Mouse (Mus musculus) hindbrain, embryonic 14.5 days (tissue): Measurements from ENCODE around the gene Gpx3. TPM values are rescaled to one million over a fixed set of nuclear protein-coding genes. Genes with fewer than 3 reads are reported as not detected.
"Not testable (repeated sequence)": the region's sequence is repeated elsewhere in the genome, so short reads cannot be mapped to it uniquely, and the experiment has no call there.

Experiments used
- ATAC-seq: fragments of 200-750 bp; cut with Nextera tagmentation; 2 replicates; pipeline ENCODE4 v1.8.0; 2017; ENCODE audit warnings: moderate number of reproducible peaks, mild to moderate bottlenecking, moderate TSS enrichment, moderate library complexity; ENCODE audit not compliant: low FRiP score
- DNase-seq: peaks from one replicate; pipeline ENCODE4 v3.0.0-alpha.2; 2015; ENCODE audit warnings: low spot score
- H3K27ac ChIP-seq: fragments of 300-500 bp; sonication (generic); 2 replicates; pipeline ENCODE4 v1.5.1; 2014; ENCODE audit warnings: mild to moderate bottlenecking, moderate library complexity
- H3K27me3 ChIP-seq: fragments of 300-500 bp; sonication (generic); 2 replicates; pipeline ENCODE4 v1.6.1; 2014; ENCODE audit warnings: mild to moderate bottlenecking, low read length, mixed read lengths; ENCODE audit not compliant: control insufficient read depth, insufficient read depth
- H3K36me3 ChIP-seq: fragments of 300-500 bp; sonication (generic); replicated peaks from 2 replicates; pipeline ENCODE4 v1.6.1; 2014; ENCODE audit not compliant: control insufficient read depth, insufficient read depth
- H3K4me1 ChIP-seq: fragments of 300-500 bp; sonication (generic); replicated peaks from 2 replicates; pipeline ENCODE4 v1.6.1; 2014; ENCODE audit warnings: antibody characterized with exemption, low read length, mixed read lengths; ENCODE audit not compliant: control insufficient read depth, insufficient read depth
- H3K4me2 ChIP-seq: fragments of 300-500 bp; sonication (generic); replicated peaks from 2 replicates; pipeline ENCODE4 v1.6.1; 2014; ENCODE audit warnings: mild to moderate bottlenecking, moderate library complexity
- H3K4me3 ChIP-seq: fragments of 300-500 bp; sonication (generic); replicated peaks from 2 replicates; pipeline ENCODE4 v1.5.1; 2014; ENCODE audit warnings: mild to moderate bottlenecking, low read length
- H3K9ac ChIP-seq: fragments of 300-500 bp; sonication (generic); 2 replicates; pipeline ENCODE4 v1.6.1; 2014
- H3K9me3 ChIP-seq: fragments of 300-500 bp; sonication (generic); 2 replicates; pipeline ENCODE4 v1.6.1; 2016; ENCODE audit warnings: low read length; ENCODE audit not compliant: control insufficient read depth
- WGBS: fragments of 180-500 bp; shearing (Covaris S2); extraction: QIAGEN DNeasy Blood & Tissue Kit; methylation state at CpG from one replicate; pipeline ENCODE4 v1.1.7; 2014; 5-methylcytosine and 5-hydroxymethylcytosine counted together
- polyA plus RNA-seq: library from polyadenylated mRNA; unstranded; fragments of >200 nt; fragmentation: Nextera tagmentation; extraction: Ambion mirVana; gene quantifications from 2 replicates; pipeline ENCODE4 v1.2.1, GENCODE M21; 2014

The Gpx3 gene
- 67.6 and 73.6 TPM in 2 replicates for polyA plus RNA-seq

- Histone ChIP-seq H3K4me1 (peaks cover 11% of the 10 kb centered on the region), H3K36me3 (no peaks in the 10 kb centered on the region), H3K9ac (peak within 1 kb of the TSS; percentile 58), H3K27me3 (no peaks in the 10 kb centered on the region; the same call in 1 of the 2 replicates), H3K4me2 (peak within 1 kb of the TSS; percentile 86), H3K9me3 (no peaks in the 10 kb centered on the region), H3K27ac (no peak within 1 kb of the TSS), H3K4me3 (peak within 1 kb of the TSS; percentile 43)
- DNase-seq (peak; percentile 75), ATAC-seq (peak; percentile 88)
- WGBS: 16% methylated on average over 45 of the region's 45 CpGs
Measured at GRCm38 (mm10) chr11:54902333-54903323, at the start of gene Gpx3. TSS of gene Gpx3 (plus strand) at chr11:54902453.

- H3K4me3 ChIP-seq, H3K27me3 ChIP-seq, H3K4me1 ChIP-seq, H3K9me3 ChIP-seq, DNase-seq, H3K27ac ChIP-seq, ATAC-seq, H3K9ac ChIP-seq, H3K36me3 ChIP-seq, H3K4me2 ChIP-seq: not testable (repeated sequence)
- 97% methylated on average over 11 of the region's 12 CpGs for WGBS
Measured at GRCm38 (mm10) chr11:54858880-54859279, 43.4 kb upstream of the Gpx3 start.

- DNase-seq: peak; percentile 38
- Histone ChIP-seq H3K27ac (peak overlapping the region; percentile 76), H3K4me3 (peak overlapping the region; percentile 53), H3K27me3 (no peaks in the 10 kb centered on the region), H3K9me3 (no peaks in the 10 kb centered on the region), H3K9ac (peak overlapping the region; percentile 68), H3K4me2 (peak overlapping the region; percentile 74), H3K4me1 (peaks cover 9% of the 10 kb centered on the region; the same call in 1 of the 2 replicates), H3K36me3 (no peaks in the 10 kb centered on the region)
- 30% methylated on average over 11 of the region's 11 CpGs for WGBS
- ATAC-seq: no peak
Measured at GRCm38 (mm10) chr11:54859322-54860165, 42.7 kb upstream of the Gpx3 start.

- H3K9me3 ChIP-seq: no peaks in the 10 kb centered on the region
- peak within 1 kb of the TSS; percentile 74 for H3K9ac ChIP-seq
- peak within 1 kb of the TSS; percentile 53 for H3K4me3 ChIP-seq
- peak within 1 kb of the TSS; percentile 92 for H3K27ac ChIP-seq
- DNase-seq (peak; percentile 95), ATAC-seq (peak; percentile 98)
- H3K27me3 ChIP-seq: no peaks in the 10 kb centered on the region
- H3K4me2 ChIP-seq: peak within 1 kb of the TSS; percentile 74
- no peaks in the 10 kb centered on the region for H3K36me3 ChIP-seq
- under 1% methylated on average over 42 of the region's 42 CpGs for WGBS
- peaks cover 10% of the 10 kb centered on the region; the same call in 1 of the 2 replicates for H3K4me1 ChIP-seq
Measured at GRCm38 (mm10) chr11:54860256-54861038, 41.8 kb upstream of the Gpx3 start, which contains the start of gene Lyrm7. TSS of gene Lyrm7 (minus strand) at chr11:54860916.

- 93% methylated on average over 5 of the region's 5 CpGs for WGBS
- H3K27ac ChIP-seq: peak overlapping the region; percentile 92
- H3K9ac ChIP-seq: peak overlapping the region; percentile 74; the same call in 1 of the 2 replicates
- H3K4me1 ChIP-seq: peaks cover 17% of the 10 kb centered on the region; the same call in 1 of the 2 replicates
- peak overlapping the region; percentile 74; the same call in 1 of the 2 replicates for H3K4me2 ChIP-seq
- H3K9me3 ChIP-seq: no peaks in the 10 kb centered on the region
- no peaks in the 10 kb centered on the region for H3K36me3 ChIP-seq
- no peak overlapping the region for H3K4me3 ChIP-seq
- H3K27me3 ChIP-seq: no peaks in the 10 kb centered on the region
- DNase-seq (no peak), ATAC-seq (no peak)
Measured at GRCm38 (mm10) chr11:54861471-54862420, 40.5 kb upstream of the Gpx3 start.

- no peak for ATAC-seq
- no peak overlapping the region for H3K4me3 ChIP-seq
- H3K9ac ChIP-seq: no peak overlapping the region
- WGBS: 46% methylated on average over 10 of the region's 10 CpGs
- peak; percentile 65 for DNase-seq
- H3K4me2 ChIP-seq: no peak overlapping the region
- H3K27ac ChIP-seq: no peak overlapping the region
- H3K27me3 ChIP-seq: no peaks in the 10 kb centered on the region
- no peaks in the 10 kb centered on the region for H3K36me3 ChIP-seq
- no peaks in the 10 kb centered on the region for H3K9me3 ChIP-seq
- H3K4me1 ChIP-seq: peaks cover 23% of the 10 kb centered on the region
Measured at GRCm38 (mm10) chr11:54862621-54863520, 39.4 kb upstream of the Gpx3 start.

- peak overlapping the region; percentile 86 for H3K27ac ChIP-seq
- H3K4me1 ChIP-seq: peaks cover 33% of the 10 kb centered on the region
- WGBS: 73% methylated on average over 6 of the region's 6 CpGs
- H3K9ac ChIP-seq: peak overlapping the region; percentile 96
- peak overlapping the region; percentile 88 for H3K4me3 ChIP-seq
- no peak for DNase-seq
- H3K9me3 ChIP-seq: no peaks in the 10 kb centered on the region
- H3K36me3 ChIP-seq: peaks cover 10% of the 10 kb centered on the region
- no peak; the same call in 1 of the 2 replicates for ATAC-seq
- no peaks in the 10 kb centered on the region for H3K27me3 ChIP-seq
- H3K4me2 ChIP-seq: peak overlapping the region; percentile 70
Measured at GRCm38 (mm10) chr11:54865330-54866085, 36.7 kb upstream of the Gpx3 start.
